Mouse (Mus musculus) embryo, embryonic 10.5 days (tissue): ENCODE results near the gene Adamts8.

Experiments
- DNase-seq: peaks from one replicate; pipeline ENCODE4 v3.0.0-alpha.2; 2015; ENCODE audit warnings: low spot score

Adamts8 gene

DNA sequence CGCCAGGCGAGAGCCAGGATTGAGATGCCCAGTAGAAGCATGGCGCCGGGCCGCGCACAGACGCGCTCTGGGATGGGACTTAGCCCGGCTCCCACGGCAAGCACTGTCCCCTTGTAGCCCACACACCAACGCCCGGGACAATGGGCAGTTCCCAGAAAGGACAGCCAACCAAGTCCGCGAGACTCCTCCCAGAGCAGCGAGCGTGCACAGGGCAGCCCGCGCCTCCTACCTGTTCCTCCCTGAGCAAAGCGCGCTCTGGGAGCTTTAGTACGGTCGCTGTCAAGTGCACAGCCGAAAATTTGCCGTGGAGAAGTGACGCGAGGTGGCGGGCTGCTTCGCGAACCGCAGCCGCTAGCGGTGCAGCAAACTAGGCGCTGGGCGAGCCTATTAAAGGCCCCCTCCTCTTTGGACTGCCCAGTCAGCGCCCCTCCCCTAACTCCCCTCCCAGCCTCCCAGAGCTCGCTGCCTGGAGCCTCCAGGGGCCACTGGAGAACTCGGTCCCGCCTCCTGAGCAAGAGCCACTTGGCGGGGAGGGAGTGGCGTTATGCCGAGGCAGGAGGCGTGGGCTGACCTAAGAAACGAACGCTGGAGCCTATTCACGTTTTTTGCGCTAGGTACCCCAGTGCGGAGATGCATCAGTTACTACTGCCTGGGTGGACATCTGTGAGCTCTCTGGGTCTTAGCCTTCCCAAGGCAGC is 20.0 kb upstream of the Adamts8 start, which contains the start of gene Adamts15:
TSS of gene Adamts15 (minus strand) at position 256 of the 698 bp plus-strand sequence.
- DNase-seq, result peak; percentile 87

DNA sequence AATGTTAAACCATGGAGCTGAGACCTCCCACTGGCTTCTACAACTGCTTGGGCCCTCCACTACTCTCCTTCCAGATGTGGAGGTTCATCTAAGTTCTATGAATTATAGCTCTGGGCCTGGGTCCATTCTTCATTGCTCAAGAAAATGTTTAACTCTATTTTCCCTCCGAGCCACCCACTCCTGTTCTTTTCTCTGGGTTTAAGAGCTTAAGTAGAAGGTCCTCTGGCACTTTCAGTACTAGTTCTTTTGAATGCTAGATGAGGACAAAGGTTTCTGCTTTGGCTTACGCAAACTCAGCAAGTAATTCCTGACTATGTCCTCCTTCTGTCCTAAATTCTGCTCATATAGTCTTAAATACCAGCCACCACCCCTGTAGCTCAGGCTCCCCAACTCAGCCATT is 13.6 kb upstream of the Adamts8 start:
- DNase-seq, result no peak

DNA sequence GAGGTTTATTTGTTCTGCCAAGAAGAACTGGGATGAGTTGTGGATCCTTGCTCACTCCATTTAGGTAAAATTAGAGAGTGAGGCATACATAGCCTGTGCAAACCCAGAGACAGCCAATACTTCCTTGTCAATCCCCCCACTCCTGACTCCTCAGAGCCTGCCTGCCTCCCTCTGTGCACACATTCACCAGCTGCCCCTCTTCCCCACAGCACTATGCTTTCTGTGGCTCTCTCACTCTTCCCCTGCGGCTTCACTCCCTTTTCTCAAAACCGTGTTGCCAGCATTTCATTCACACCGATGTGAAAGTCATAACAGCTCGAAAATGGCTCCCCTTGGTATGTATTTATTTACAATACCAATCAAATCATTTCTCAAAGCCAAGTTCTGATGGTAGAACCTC is 10.0 kb upstream of the Adamts8 start:
- DNase-seq, result no peak

DNA sequence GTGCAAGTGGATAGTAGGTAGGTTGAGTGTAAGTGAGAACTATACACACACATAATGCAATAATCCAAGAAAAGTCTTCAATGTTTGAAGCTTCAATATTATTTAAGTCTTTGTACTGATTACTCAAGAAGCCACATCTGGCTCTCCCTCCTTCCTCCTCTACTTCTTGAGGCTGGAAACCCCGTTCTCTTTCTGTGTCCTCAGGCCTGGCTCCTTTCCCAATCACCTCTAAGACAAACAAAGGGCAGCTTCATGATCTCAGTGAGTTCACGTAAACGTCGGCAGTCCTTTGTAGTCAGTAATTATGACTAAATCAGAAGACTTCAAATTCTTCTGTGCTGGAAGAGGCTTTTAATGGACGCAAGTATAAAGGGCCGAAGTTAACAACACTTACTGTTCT is 7.5 kb upstream of the Adamts8 start:
- DNase-seq, result no peak

DNA sequence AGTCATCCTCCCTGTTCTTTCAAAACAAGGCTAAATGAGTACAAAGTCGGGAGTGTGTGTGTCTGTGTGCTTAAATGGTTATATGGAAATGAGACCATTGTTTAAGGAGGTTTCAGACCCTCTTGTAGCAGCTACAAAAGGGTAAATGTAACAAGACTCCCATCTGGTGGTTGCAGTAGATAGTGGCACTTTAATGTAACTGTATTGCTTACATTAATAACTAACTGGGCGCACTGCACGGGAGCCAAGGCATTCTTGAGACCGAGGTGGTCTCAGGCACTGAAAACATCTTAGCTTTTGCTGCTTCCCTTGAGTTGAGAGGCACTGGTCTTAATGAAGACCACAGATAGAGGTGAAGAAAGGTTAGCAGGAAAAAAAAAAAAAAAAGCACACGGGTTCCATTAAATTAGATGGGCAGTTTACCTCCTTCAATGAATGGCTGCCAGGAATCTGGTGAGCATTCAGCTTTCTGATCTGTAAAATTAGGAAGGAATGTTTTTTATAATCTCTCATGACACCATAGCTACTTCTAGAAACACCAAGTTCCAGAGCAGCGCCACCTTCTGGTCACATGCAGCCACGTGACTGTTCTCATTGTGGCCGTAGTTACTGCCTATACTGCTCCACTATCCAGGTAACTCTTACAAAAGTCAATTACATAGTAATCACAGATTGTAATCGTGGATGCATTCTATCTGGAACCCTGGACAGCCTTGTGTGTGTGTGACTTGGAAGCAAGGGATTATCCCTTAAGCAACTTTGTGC is 5.5 kb upstream of the Adamts8 start:
- peak; percentile 78 for DNase-seq

DNA sequence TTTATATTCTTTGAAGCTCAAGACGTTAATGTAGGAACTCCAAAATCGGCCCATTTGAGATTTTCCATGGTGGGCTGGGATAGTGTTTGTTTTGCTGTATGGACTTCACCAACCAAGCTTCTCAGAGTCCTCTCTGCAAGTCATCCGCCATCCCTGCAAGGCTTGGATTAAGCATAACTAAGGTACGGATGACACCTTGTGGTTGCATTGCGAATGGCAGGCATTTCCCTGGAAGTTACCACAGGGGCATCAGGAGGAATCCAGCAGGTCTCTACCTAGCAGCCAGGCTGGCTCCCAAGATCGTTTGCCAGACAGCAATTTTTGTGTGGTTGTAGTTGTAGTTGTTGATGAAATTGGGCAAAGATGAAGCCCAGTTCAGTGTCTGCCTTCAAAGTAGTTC is 2.0 kb upstream of the Adamts8 start:
- DNase-seq, result peak; percentile 96

DNA sequence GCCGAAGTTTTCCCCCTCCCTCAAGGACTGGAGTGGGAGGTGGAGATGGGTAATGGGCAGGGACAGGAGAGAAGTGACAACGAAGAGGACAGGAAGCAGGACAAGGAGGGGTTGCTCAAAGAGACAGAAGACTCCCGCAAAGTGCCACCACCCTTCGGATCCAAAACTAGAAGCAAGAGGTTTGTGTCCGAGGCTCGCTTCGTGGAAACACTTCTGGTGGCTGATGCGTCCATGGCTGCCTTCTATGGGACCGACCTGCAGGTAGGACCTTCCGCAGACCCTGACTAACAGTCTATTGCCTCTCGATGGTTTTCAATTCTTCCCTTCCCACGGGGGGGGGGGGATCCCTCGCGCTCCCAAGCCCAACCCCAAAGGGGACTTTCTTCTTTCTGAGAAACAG is 979 bp downstream of the Adamts8 start:
- DNase-seq, result peak; percentile 48

DNA sequence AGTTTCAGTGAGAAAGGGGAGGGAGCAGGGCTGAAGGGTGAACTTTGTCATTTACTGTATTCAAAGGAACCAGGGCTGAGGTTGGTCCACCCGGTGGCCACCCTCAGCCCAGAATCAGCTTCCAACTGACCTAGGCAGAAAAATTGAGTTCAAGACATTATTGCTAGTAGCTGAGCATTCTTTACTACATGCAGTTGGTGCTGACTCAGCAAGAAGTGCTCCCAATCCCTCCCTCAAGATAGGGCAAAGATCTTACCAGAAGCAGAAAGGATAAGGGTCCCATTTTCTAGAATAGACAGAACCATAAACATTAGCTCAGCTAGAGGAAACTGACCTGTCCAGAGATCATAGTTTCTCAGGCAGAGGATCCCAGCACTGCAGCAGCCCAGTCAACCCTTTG is 1.9 kb downstream of the Adamts8 start:
- DNase-seq, result no peak

DNA sequence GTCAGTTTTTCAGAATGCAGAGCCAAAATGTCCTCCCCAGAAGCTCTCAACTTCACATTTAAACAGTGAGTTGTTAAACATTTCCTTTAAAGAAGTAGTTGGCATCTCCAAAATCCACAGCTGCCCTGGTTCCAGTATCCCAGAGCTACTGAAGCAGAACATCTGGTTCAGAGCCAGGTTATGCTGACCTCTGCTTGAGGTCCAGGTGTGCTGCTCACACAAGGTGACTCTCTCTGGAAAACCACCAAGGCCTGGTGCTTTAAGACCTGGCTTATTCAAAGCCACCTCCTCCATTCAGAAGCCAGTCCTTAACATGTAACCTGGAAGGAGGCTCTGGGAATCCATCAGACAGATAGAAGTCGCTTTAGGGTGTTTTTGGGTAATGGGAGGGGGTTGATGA is 2.9 kb downstream of the Adamts8 start:
- DNase-seq, result no peak

DNA sequence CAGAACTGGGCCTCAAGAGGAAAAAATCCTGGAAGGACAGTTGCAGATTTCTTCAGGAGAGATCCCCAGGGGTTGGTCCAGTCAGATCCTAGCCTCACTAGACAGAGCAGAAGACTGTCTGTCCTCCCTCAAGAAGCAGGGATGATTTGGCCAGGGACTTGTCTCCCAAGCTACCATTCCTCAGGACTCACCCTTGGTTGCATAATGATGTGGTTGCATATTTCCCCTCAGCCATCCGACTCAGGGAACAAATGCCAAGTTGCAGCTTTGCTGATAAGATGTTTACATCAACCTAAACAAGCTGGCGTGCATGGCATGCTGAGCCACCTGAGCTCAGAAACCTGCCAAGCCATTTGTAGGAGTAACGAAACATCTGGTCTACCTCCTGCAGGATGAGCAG is 7.1 kb downstream of the Adamts8 start:
- no peak for DNase-seq

DNA sequence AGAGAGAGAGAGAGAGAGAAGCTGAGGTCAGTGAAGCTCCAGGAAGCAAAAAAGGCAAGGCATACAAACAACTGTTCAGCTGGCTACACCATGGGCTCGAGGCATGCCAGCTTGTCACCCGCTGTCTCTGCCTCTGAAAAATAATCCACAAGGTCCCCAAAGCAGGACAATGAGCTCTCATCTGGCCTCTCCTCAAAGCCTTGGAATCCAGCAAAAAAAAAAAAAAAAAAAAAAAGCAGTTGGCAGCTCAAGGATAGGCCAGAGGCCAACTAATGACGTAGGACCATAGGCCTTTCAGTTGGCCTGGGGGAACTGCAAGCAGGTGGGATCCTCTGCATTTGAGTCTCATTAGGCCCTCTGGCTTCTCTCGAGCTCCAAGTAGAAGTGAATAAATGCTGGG is 7.6 kb downstream of the Adamts8 start:
- DNase-seq, result no peak

DNA sequence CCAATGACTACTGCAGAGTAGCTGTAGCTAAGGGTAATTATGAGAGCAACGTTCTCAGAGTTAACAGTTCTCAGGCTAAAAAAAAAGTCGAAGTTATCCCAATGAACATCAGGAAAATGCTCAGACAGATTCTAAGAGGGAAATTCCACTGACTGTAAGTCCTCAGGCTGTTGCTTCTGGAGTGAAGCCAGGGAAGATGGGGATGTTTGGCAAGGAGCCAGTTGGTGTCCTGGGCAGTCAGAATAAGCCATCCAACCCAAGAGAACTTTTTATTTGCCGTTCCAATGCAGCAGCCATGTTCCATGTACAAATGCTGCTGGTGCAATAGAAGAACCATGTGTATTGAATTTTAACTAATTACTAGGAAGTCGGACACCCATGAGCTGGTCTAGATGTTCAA is 8.2 kb downstream of the Adamts8 start:
- no peak for DNase-seq

DNA sequence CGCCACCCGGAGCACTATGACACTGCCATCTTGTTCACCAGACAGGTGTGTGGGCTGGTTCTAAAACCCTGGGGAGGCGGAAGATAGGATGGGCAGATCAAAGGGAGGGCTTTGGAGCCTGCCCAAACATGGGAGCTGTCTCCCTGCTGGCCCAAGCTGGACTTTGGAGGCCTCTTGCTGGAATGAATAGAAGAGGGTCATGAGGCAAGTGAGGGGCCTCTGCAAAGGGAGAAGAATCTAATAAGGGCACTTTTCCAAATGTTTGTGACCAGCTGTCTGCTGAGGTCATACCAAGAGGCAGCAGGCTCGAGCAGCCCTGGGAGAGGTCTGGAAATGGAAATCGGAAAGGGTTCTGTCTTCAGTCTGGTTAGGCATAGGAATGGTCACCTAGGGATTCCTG is 9.1 kb downstream of the Adamts8 start:
- no peak for DNase-seq

DNA sequence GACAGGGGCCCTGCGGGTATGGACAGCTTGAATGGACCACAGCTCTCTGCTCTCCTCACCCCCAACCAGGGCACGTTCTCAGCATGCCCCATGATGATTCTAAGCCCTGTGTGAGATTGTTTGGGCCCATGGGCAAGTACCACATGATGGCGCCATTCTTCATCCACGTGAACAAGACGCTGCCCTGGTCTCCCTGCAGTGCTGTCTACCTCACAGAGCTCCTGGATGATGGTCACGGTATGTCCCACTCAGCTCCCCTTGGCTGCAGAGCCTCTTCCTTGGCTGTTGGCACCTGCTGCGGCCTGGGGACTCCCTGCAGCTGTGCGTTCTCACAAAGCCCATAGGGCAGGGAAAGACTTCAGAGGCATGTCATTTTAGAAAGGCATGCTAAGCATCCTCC is 10.9 kb downstream of the Adamts8 start:
- peak; percentile 20 for DNase-seq

DNA sequence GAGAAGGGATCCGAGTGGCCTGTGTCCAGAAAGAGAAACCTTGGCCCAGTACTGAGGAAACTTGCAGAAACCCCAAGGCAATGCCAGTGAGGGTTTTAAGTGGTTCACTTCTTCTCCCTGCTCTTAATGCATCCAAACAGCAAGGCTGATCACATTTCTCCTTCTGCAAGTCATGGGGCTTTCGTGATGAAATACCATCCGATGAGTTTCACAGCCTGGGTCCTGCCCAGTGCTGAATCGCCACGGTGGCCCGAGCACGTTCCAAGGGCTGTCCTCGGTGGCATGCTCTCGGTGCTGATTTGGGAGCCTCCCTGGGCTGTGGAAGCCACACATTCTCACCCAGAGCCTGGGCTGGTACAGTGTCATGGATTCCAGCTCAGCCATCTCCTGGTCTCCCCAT is 12.9 kb downstream of the Adamts8 start:
- DNase-seq, result no peak

DNA sequence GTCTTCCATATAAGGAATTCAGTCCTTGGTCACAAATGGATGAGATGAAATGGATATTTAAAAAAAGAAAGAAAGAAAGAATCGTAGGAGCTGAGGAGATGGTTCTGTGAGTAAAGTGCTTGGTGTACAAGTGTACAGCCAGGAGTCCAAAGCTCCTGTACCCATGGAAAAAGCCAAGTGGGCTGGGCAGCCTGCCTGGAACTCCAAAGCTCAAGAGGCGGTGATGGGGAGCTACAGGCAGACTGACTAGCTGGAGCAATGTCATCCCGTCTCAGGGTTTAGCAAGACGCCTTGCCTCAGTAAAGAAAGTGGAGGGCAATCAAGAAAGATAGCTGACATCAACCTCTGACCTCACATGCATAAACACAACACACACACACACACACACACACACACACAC is 21.4 kb downstream of the Adamts8 start:
- no peak for DNase-seq

DNA sequence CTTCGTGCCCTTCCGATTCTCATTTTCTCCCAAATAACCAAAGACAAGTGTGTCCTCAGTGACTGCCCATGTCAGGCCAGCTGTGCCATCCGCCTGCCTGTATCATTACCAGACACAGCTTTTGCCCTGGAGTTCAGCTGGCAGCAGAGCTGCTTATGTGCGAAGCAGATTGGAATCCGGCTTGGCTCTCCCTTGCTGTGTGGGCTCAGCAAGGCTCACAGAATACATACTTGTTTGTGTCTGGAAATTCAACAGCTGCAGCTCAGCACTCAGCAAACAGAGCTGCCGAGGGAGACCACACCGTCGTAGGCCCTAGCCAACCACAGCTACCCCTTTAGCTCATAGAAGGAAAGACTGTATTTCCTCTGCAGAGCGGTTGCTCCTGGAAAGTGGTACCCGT is 22.3 kb downstream of the Adamts8 start:
- DNase-seq, result no peak

DNA sequence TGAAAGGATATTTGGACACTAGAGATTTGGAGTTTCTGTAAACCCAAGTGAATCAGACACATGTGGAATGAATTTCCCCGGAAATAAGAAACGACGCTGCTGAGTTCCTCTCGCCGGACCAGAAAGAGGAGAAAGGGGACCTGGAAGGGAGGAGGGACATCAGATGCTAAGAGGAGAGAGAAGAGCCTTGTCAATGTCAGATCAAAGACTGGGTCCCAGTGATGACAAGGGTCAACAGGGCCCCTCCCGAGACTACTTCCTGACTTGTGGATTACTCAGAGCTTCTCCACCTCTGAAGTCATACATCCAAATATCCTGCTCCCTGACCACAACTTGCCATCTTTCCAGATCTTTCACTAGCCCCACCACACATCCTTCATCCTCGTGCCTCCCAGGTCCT is 24.5 kb downstream of the Adamts8 start:
- DNase-seq, result no peak

DNA sequence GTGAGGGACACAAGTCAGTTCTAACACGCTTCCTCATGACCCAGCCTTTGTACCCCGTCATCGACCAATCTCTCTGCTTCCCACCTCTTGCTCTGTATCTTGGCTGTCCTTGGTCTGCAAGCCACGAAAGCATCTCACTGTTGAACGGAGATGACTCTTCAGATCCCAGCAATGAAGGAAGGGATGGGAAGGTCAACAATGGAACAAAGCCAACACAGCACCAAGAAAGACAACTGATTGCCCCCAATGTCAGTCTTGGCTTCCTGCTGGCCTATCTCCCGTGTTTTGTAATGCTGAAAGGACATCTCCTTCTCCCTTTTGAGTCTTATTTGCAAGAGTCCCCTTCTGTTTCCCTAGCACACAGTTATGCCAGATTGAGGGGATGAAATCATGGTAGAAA is 25.8 kb downstream of the Adamts8 start:
- DNase-seq, result no peak

DNA sequence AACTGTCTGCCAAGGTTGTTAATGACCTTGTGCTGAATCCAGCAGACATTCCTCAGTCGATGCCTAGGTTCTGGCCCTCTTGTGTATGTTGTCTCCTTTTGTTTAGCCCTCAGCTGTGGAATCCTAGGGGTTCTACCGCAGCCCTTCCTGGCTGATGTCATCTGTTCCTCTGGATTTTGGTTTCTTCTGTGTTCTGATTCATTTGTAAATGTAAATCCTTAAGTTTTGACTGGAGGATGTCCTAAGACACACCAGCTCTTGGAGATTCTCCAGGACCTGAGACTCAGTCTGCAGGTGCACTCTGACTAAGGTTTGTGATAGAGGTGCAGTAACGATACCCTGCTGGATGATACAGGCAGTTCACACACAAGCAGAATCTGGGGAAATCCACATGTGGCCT is 27.6 kb downstream of the Adamts8 start:
- DNase-seq, result no peak

DNA sequence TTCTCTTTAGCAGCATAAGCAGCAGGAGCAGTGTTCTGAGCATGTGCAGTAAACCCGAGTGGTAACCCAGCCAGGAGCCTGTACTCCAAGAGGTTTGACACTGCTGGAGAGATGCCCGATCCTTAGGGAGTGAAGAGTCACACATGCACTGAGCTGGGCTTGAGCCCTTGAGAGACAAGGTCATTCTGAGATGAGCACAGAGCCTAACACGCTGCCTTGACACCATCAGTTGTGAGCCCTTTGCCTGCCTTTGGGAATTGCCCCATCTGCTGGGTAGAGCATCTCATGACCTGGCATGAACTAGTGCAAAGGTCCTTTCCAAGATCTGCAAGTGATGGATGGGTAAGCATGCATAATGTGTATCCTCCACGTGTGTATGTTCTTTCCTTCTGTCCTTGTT is 29.6 kb downstream of the Adamts8 start:
- DNase-seq, result no peak

DNA sequence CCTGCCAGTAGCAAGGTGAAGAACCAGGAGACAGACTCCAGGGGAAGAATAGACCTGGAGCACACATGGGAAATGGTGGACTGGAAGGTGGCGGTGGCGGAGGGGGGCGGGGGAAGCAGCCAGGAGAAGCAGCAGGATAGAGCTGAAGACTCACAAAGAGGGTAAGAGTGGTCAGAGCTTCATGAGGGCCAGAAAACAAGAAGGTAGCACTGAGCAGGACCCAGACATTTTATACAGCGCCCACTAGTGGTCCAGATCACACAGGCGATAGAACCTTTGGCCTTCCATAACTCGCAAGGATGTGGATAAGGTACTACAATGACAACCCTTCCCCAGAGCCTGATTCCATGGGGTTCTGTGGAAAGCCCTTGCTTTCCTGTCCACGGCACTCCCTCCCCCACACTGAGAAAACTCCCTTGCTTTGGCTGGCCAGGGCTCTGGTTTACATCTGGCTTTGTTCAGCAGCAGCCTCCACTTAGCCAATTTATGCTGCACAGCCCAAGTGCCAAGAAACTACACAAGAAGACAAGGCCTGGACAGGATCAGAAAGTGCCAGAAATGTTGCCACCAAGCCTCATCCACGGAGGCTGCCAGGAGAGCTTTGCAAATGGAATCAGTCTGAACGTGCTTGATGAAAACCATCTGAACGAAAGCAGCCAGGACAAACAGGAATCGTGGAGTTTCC is 34.1 kb downstream of the Adamts8 start:
- peak; percentile 42 for DNase-seq

DNA sequence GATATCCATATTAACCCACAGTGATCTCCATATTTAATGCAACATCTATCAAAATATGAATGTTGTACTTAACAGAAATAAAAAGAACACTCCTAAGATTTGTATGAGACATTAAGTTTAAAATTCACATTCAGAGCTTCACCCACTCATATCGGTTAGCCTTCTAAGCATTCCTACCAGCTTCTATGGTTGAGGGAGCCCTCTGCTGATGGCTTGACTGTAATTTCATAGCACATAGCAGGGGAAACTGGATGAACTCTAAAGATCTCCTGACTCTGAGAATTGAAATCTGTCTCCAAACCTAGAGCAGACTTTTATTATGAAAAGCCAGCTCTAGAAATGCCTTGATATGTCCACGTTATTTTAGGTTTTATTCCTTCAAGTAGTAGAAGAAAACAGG is 38.1 kb downstream of the Adamts8 start:
- no peak for DNase-seq
